Mouse (Mus musculus): ENCODE results near the gene Jagn1.

DNA sequence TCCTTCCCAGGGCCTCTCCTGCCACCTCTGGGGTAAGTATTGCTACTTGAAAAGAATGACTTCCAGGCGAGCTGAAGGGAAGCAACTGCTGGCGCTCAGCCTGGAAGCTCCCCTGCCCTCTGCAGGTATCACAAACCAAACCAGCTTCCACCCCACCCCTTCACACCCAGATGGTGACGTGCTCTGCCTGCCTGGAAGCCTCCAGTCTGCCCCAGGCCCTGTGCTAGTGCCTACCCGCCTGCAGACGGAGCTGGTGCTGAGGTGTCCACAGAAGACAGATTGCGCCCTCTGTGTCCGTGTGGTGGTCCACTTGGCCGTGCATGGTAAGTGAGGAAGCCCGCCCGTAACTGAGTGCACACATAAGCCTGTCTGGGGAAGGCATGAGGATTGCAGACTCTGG lies 29.7 kb downstream of the Jagn1 start:
- no peak for TF ChIP-seq CTCF (IDR thresholded peaks at IDR 0.05; ENCODE audit: extremely low read depth, insufficient read depth, insufficient read length, insufficient replicate concordance)
- TF ChIP-seq POLR2A (IDR thresholded peaks at IDR 0.05; ENCODE audit: low read depth, low read length): no peak
